Mouse (Mus musculus) bone marrow macrophage, adult 2 months (primary cell): ENCODE measurements around the gene Twsg1. TPM values are rescaled to one million over a fixed set of nuclear protein-coding genes. Genes with fewer than 3 reads are reported as not detected.

Source experiments
- H3K27ac ChIP-seq: 2 replicates; pipeline ENCODE4 v1.5.1; 2012; ENCODE audit warnings: low read depth, low read length; ENCODE audit not compliant: insufficient read depth
- H3K4me1 ChIP-seq: 2 replicates; pipeline ENCODE4 v1.6.1; 2012; ENCODE audit warnings: low read length; ENCODE audit not compliant: control insufficient read depth, insufficient read depth
- H3K4me3 ChIP-seq: 2 replicates; pipeline ENCODE4 v1.5.1; 2012; ENCODE audit warnings: mild to moderate bottlenecking, low read length, moderate library complexity; ENCODE audit not compliant: insufficient read depth
- CTCF ChIP-seq: IDR thresholded peaks from 2 replicates; pipeline ENCODE4 v1.5.1; 2012; ENCODE audit warnings: low read depth, mild to moderate bottlenecking, low read length, moderate library complexity
- POLR2A ChIP-seq: IDR thresholded peaks from 2 replicates; pipeline ENCODE4 v1.6.1; 2012; ENCODE audit warnings: mild to moderate bottlenecking, low read depth, low read length, borderline replicate concordance
- polyA plus RNA-seq: library from polyadenylated mRNA; stranded (reverse); fragments of >200 nt; gene quantifications from 2 replicates; pipeline ENCODE4 v1.2.4, GENCODE M21; 2012; ENCODE audit not compliant: missing spikeins, insufficient read depth, insufficient read length

Twsg1 gene
- polyA plus RNA-seq, 1 experiment, result 16.1 TPM

- TF ChIP-seq CTCF (no peak), POLR2A (no peak)
- H3K4me3 ChIP-seq, result no peak overlapping the region
- H3K27ac ChIP-seq, result no peak overlapping the region
- peaks cover 10% of the 10 kb centered on the region for H3K4me1 ChIP-seq
Measured at GRCm38 (mm10) chr17:65914083-65914482, 36.9 kb downstream of the Twsg1 start.

- Histone ChIP-seq H3K4me1 (peaks cover 6% of the 10 kb centered on the region), H3K4me3 (no peak overlapping the region), H3K27ac (no peak overlapping the region)
- no peak for TF ChIP-seq POLR2A
- no peak for TF ChIP-seq CTCF
Measured at GRCm38 (mm10) chr17:65912202-65912601, 38.8 kb downstream of the Twsg1 start.

GRCm38 (mm10) chr17:65911285-65912069, 39.5 kb downstream of the Twsg1 start:
- Histone ChIP-seq H3K27ac (no peak overlapping the region), H3K4me3 (no peak overlapping the region), H3K4me1 (peaks cover 6% of the 10 kb centered on the region)
- TF ChIP-seq CTCF (no peak), POLR2A (no peak)

- no peak for TF ChIP-seq CTCF
- TF ChIP-seq POLR2A, result no peak
- no peak overlapping the region for H3K27ac ChIP-seq
Measured at GRCm38 (mm10) chr17:65908270-65908669, 42.8 kb downstream of the Twsg1 start.

GRCm38 (mm10) chr17:65906895-65907401, 44.1 kb downstream of the Twsg1 start:
- no peak for TF ChIP-seq CTCF
- no peak for TF ChIP-seq POLR2A

More at GRCm38 (mm10) chr17:65908270-65908669, 42.8 kb downstream of the Twsg1 start:
- Histone ChIP-seq H3K4me1 (no peaks in the 10 kb centered on the region), H3K4me3 (no peak overlapping the region)

GRCm38 (mm10) chr17:65906313-65906894, 44.6 kb downstream of the Twsg1 start:
- no peak overlapping the region for H3K4me3 ChIP-seq
- no peak for TF ChIP-seq POLR2A
- no peak for TF ChIP-seq CTCF
- H3K4me1 ChIP-seq, result no peaks in the 10 kb centered on the region
- no peak overlapping the region for H3K27ac ChIP-seq

More at GRCm38 (mm10) chr17:65906895-65907401, 44.1 kb downstream of the Twsg1 start:
- Histone ChIP-seq H3K4me3 (no peak overlapping the region), H3K27ac (no peak overlapping the region), H3K4me1 (no peaks in the 10 kb centered on the region)

GRCm38 (mm10) chr17:65905241-65905640, 45.8 kb downstream of the Twsg1 start:
- Histone ChIP-seq H3K4me1 (no peaks in the 10 kb centered on the region), H3K27ac (no peak overlapping the region), H3K4me3 (no peak overlapping the region)
- TF ChIP-seq CTCF (no peak), POLR2A (no peak)

- Histone ChIP-seq H3K4me1 (no peaks in the 10 kb centered on the region), H3K4me3 (no peak overlapping the region), H3K27ac (no peak overlapping the region)
- TF ChIP-seq CTCF, result no peak
- no peak for TF ChIP-seq POLR2A
Measured at GRCm38 (mm10) chr17:65903826-65904225, 47.2 kb downstream of the Twsg1 start.

GRCm38 (mm10) chr17:65903011-65903410, 48.0 kb downstream of the Twsg1 start:
- no peaks in the 10 kb centered on the region for H3K4me1 ChIP-seq
- no peak overlapping the region for H3K4me3 ChIP-seq
- TF ChIP-seq CTCF (no peak), POLR2A (no peak)
- H3K27ac ChIP-seq, result no peak overlapping the region

GRCm38 (mm10) chr17:65902281-65902680, 48.7 kb downstream of the Twsg1 start:
- no peak overlapping the region for H3K4me3 ChIP-seq
- H3K4me1 ChIP-seq, result no peaks in the 10 kb centered on the region
- no peak overlapping the region for H3K27ac ChIP-seq
- no peak for TF ChIP-seq CTCF
- TF ChIP-seq POLR2A, result no peak
